Mouse (Mus musculus) heart, embryonic 16.5 days (tissue): ENCODE results near the gene Eif4ebp2. TPM values are rescaled to one million over a fixed set of nuclear protein-coding genes. Genes with fewer than 3 reads are reported as not detected.

Experiments used
- ATAC-seq: fragments of 200-750 bp; cut with Nextera tagmentation; replicated peaks from 2 replicates; pipeline ENCODE4 v1.8.0; 2017; ENCODE audit warnings: moderate number of reproducible peaks; ENCODE audit not compliant: insufficient read depth, low FRiP score; ENCODE audit errors: extremely low read depth
- H3K27ac ChIP-seq: fragments of 300-500 bp; sonication (generic); 2 replicates; pipeline ENCODE4 v1.5.1; 2014; ENCODE audit warnings: mild to moderate bottlenecking, low read length, control low read depth, moderate library complexity
- H3K27me3 ChIP-seq: fragments of 300-500 bp; sonication (generic); 2 replicates; pipeline ENCODE4 v1.6.1; 2014; ENCODE audit warnings: low read length, mixed read lengths; ENCODE audit not compliant: control insufficient read depth, insufficient read depth
- H3K36me3 ChIP-seq: fragments of 300-500 bp; sonication (generic); 2 replicates; pipeline ENCODE4 v1.6.1; 2014; ENCODE audit not compliant: control insufficient read depth, insufficient read depth
- H3K4me1 ChIP-seq: fragments of 300-500 bp; sonication (generic); 2 replicates; pipeline ENCODE4 v1.6.1; 2014; ENCODE audit warnings: low read length, mixed read lengths; ENCODE audit not compliant: control insufficient read depth, insufficient read depth
- H3K4me2 ChIP-seq: fragments of 300-500 bp; sonication (generic); 2 replicates; pipeline ENCODE4 v1.6.1; 2014; ENCODE audit warnings: low read depth, mild to moderate bottlenecking, control low read depth, low read length
- H3K4me3 ChIP-seq: fragments of 300-500 bp; sonication (generic); 2 replicates; pipeline ENCODE4 v1.5.1; 2014; ENCODE audit warnings: mild to moderate bottlenecking, control low read depth, low read length
- H3K9ac ChIP-seq: fragments of 300-500 bp; sonication (generic); 2 replicates; pipeline ENCODE4 v1.6.1; 2014; ENCODE audit warnings: low read length, control low read depth
- H3K9me3 ChIP-seq: fragments of 300-500 bp; sonication (generic); replicated peaks from 2 replicates; pipeline ENCODE4 v1.6.1; 2016; ENCODE audit warnings: low read length; ENCODE audit not compliant: control insufficient read depth
- WGBS: fragments of 180-500 bp; shearing (Covaris S2); extraction: QIAGEN DNeasy Blood & Tissue Kit; methylation state at CpG from one replicate; pipeline ENCODE4 v1.1.7; 2014; 5-methylcytosine and 5-hydroxymethylcytosine counted together
- polyA plus RNA-seq: library from polyadenylated mRNA; unstranded; fragments of >200 nt; fragmentation: Nextera tagmentation; extraction: Ambion mirVana; gene quantifications from 2 replicates; pipeline ENCODE4 v1.2.1, GENCODE M21; 2015

The Eif4ebp2 gene
- polyA plus RNA-seq, 1 experiment from 2014 or later, result 43.1 TPM

- Histone ChIP-seq H3K27ac (no peak overlapping the region), H3K9me3 (no peaks in the 10 kb centered on the region), H3K4me1 (peaks cover 23% of the 10 kb centered on the region), H3K9ac (no peak overlapping the region), H3K36me3 (peaks cover 27% of the 10 kb centered on the region), H3K27me3 (no peaks in the 10 kb centered on the region), H3K4me3 (no peak overlapping the region), H3K4me2 (no peak overlapping the region)
- ATAC-seq, result no peak
- WGBS, result 71% methylated on average over 4 of the region's 4 CpGs
These were observed 24.0 kb downstream of the Eif4ebp2 start for GRCm38 (mm10) chr10:61428416-61428815.

DNA sequence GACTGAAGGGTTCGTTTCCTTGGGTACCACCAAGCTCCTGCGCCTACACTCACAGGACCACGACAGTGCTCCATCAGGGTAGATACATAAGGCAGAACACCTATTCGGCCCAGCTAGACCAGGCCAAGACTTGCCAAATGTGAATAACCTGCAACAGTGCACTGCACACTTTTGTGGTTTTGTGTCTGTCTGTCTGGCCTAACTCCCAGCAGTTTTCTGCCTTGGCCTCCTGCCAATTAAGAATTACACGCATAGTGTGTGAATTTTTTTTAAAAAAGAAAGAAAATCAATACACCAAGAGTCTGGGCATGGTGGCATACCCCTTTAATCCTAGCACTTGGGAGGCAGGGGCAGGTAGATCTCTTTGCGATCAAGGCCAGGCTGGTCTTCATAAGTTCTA lies 24.5 kb downstream of the Eif4ebp2 start:
- no peak for ATAC-seq
- WGBS, result 87% methylated on average over 6 of the region's 6 CpGs

DNA sequence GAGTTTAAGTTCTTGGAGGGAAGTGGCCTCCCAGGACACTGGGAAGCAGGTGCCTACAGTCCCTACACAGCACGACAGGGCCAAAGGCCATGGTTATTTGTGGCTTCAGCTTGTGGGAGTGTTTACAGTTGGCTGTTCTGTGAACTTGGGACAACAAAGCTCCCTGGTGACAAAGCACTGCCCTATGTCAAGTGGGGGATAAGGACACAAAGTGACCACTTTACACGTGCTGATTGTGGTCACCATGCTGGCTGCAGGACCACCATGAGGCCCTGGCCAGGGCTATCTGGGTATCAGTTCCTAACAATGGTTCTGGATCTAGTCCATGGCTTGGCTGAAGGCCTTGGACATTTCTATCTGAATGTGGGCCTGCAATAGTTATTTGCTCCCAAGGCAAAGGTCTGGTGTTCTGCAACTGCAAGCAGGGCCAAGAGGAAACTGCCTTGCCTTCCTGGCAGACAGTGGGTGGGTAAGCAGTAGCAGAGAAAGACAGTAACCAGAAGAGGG lies 26.2 kb downstream of the Eif4ebp2 start:
- Histone ChIP-seq H3K9me3 (no peaks in the 10 kb centered on the region), H3K4me3 (no peak overlapping the region), H3K9ac (no peak overlapping the region), H3K4me2 (no peak overlapping the region), H3K4me1 (peaks cover 23% of the 10 kb centered on the region), H3K27ac (peak overlapping the region; percentile 69), H3K36me3 (peaks cover 14% of the 10 kb centered on the region), H3K27me3 (no peaks in the 10 kb centered on the region)
- WGBS, result 25% methylated on average over 2 of the region's 2 CpGs
- peak; percentile 69 for ATAC-seq

More for the DNA sequence above, 24.5 kb downstream of the Eif4ebp2 start:
- Histone ChIP-seq H3K9me3 (no peaks in the 10 kb centered on the region), H3K27me3 (no peaks in the 10 kb centered on the region), H3K27ac (no peak overlapping the region), H3K9ac (no peak overlapping the region), H3K4me2 (no peak overlapping the region), H3K4me3 (no peak overlapping the region), H3K4me1 (peaks cover 23% of the 10 kb centered on the region), H3K36me3 (peaks cover 22% of the 10 kb centered on the region)

- Histone ChIP-seq H3K9ac (no peak overlapping the region), H3K27ac (no peak overlapping the region), H3K9me3 (no peaks in the 10 kb centered on the region), H3K36me3 (peaks cover 2% of the 10 kb centered on the region), H3K4me2 (no peak overlapping the region), H3K4me1 (peaks cover 23% of the 10 kb centered on the region), H3K4me3 (no peak overlapping the region), H3K27me3 (peaks cover 9% of the 10 kb centered on the region)
- WGBS, result 66% methylated on average over 2 of the region's 2 CpGs
- ATAC-seq, result no peak
These were observed 27.4 kb downstream of the Eif4ebp2 start for GRCm38 (mm10) chr10:61425047-61425446.

DNA sequence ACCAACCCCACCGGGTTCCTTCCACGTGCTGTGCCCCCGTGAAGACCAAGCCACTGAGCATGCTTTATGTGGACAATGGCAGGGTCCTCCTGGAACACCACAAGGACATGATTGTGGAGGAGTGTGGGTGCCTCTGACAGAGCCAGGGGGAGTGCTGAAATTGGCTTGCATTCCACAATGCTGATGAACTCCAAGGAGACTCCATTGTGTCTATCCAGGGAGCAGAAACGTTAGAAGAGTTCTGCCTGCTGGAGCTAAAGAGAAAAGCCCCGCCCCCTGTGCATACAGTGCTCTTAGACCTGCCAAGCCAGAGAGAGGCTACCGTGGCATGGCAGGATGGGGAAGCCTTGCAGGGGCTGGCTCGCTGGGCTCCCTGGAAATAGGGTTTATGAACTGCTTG lies 28.0 kb downstream of the Eif4ebp2 start:
- no peak for ATAC-seq
- no peak overlapping the region for H3K4me3 ChIP-seq
- H3K4me1 ChIP-seq, result peaks cover 23% of the 10 kb centered on the region
- no peaks in the 10 kb centered on the region for H3K36me3 ChIP-seq
- peaks cover 15% of the 10 kb centered on the region for H3K27me3 ChIP-seq
- H3K4me2 ChIP-seq, result peak overlapping the region; percentile 30; the same call in 1 of the 2 replicates
- 16% methylated on average over 7 of the region's 7 CpGs for WGBS
- H3K9ac ChIP-seq, result no peak overlapping the region
- no peaks in the 10 kb centered on the region for H3K9me3 ChIP-seq
- no peak overlapping the region for H3K27ac ChIP-seq

GRCm38 (mm10) chr10:61423289-61423688 lies 29.2 kb downstream of the Eif4ebp2 start:
- H3K4me3 ChIP-seq, result no peak overlapping the region
- no peak overlapping the region for H3K4me2 ChIP-seq
- no peaks in the 10 kb centered on the region for H3K36me3 ChIP-seq
- peaks cover 20% of the 10 kb centered on the region for H3K27me3 ChIP-seq
- H3K4me1 ChIP-seq, result peaks cover 24% of the 10 kb centered on the region
- no peak overlapping the region for H3K27ac ChIP-seq
- H3K9me3 ChIP-seq, result no peaks in the 10 kb centered on the region
- no peak overlapping the region for H3K9ac ChIP-seq
- ATAC-seq, result no peak
- WGBS, result 60% methylated on average over 10 of the region's 10 CpGs

- ATAC-seq, result no peak
- Histone ChIP-seq H3K9ac (no peak overlapping the region), H3K4me3 (no peak overlapping the region), H3K4me1 (peaks cover 27% of the 10 kb centered on the region), H3K36me3 (no peaks in the 10 kb centered on the region), H3K27me3 (peaks cover 24% of the 10 kb centered on the region), H3K4me2 (no peak overlapping the region), H3K27ac (no peak overlapping the region), H3K9me3 (no peaks in the 10 kb centered on the region)
- WGBS, result 80% methylated on average over 12 of the region's 12 CpGs
These were observed 29.6 kb downstream of the Eif4ebp2 start for GRCm38 (mm10) chr10:61422861-61423260.

DNA sequence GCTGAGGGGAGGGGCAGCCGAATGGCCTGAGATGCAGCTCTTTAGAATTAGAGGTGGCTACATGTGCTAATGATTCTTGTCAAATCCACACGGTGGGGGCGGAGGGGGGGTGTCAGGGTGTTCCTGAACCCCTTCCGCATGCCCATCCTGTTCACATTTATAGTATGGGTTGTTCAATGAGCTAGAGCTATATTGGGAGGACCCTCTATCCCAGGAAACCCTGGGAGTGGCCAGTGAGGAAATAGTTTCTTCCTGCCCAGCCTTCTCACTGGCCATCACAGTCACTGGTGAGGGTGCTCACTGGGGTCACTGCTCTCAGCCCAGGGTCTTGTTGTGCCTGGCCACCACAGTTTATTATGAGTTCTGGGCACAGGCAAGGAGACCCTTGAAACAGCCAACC lies 32.5 kb downstream of the Eif4ebp2 start:
- Histone ChIP-seq H3K9me3 (no peaks in the 10 kb centered on the region), H3K36me3 (no peaks in the 10 kb centered on the region), H3K9ac (no peak overlapping the region), H3K27me3 (peaks cover 43% of the 10 kb centered on the region), H3K4me2 (no peak overlapping the region), H3K27ac (no peak overlapping the region), H3K4me3 (no peak overlapping the region), H3K4me1 (peaks cover 13% of the 10 kb centered on the region)
- ATAC-seq, result no peak
- 59% methylated on average over 4 of the region's 4 CpGs for WGBS

GRCm38 (mm10) chr10:61419146-61419545 lies 33.3 kb downstream of the Eif4ebp2 start:
- peak overlapping the region; percentile 17 for H3K4me2 ChIP-seq
- H3K27me3 ChIP-seq, result peaks cover 45% of the 10 kb centered on the region
- peaks cover 6% of the 10 kb centered on the region for H3K4me1 ChIP-seq
- no peaks in the 10 kb centered on the region for H3K36me3 ChIP-seq
- WGBS, result 6% methylated on average over 24 of the region's 24 CpGs
- no peak overlapping the region for H3K27ac ChIP-seq
- H3K9me3 ChIP-seq, result no peaks in the 10 kb centered on the region
- no peak overlapping the region for H3K9ac ChIP-seq
- H3K4me3 ChIP-seq, result no peak overlapping the region
- no peak for ATAC-seq
